Mouse (Mus musculus) T-helper 1 cell (primary cell): ENCODE results near the gene Pik3r3.

ENCODE experiments used
- in situ Hi-C: fragments of 300-600 bp; cut with MboI, MseI; formaldehyde crosslinking; loops from one replicate; pipeline ENCODE4 v1.15.1; 2025; ENCODE audit warnings: high pct_unique_total_duplicates

Pik3r3 gene

GRCm38 (mm10) chr4:116220071-116220650 is 1.3 kb upstream of the Pik3r3 start:
- in situ Hi-C loops: no loop called here

GRCm38 (mm10) chr4:116220780-116221139 is 658 bp upstream of the Pik3r3 start:
- in situ Hi-C loops: no loop called here

- in situ Hi-C loops: no loop called here
These were observed 801 bp downstream of the Pik3r3 start for GRCm38 (mm10) chr4:116221996-116222842.

GRCm38 (mm10) chr4:116222843-116223119 is 1.4 kb downstream of the Pik3r3 start:
- in situ Hi-C loops: no loop called here

GRCm38 (mm10) chr4:116243377-116243776 is 22.0 kb downstream of the Pik3r3 start:
- in situ Hi-C loops: no loop called here

GRCm38 (mm10) chr4:116244240-116244639 is 22.8 kb downstream of the Pik3r3 start:
- in situ Hi-C loops: no loop called here

- in situ Hi-C loops: loop anchor here (5.0 kb wide), 1 partner anchor 59 kb away; no protein-coding TSS in a partner anchor
These were observed 24.5 kb downstream of the Pik3r3 start for GRCm38 (mm10) chr4:116245926-116246325.

- in situ Hi-C loops: loop anchor here (5.0 to 25.0 kb wide), 2 partner anchors 63 to 1012 kb away; partner anchors contain the start of genes Armh1 and Tmem53
These were observed 28.6 kb downstream of the Pik3r3 start for GRCm38 (mm10) chr4:116249986-116250385.

GRCm38 (mm10) chr4:116268220-116268619 is 46.8 kb downstream of the Pik3r3 start:
- in situ Hi-C loops: loop anchor here (10.0 to 25.0 kb wide), 2 partner anchors 994 to 1727 kb away; partner anchors contain the start of genes Armh1 and Tmem53

- in situ Hi-C loops: no loop called here
These were observed 60.8 kb downstream of the Pik3r3 start for GRCm38 (mm10) chr4:116282211-116282610.

GRCm38 (mm10) chr4:116291561-116291960 is 70.1 kb downstream of the Pik3r3 start:
- in situ Hi-C loops: no loop called here

GRCm38 (mm10) chr4:116293296-116293695 is 71.9 kb downstream of the Pik3r3 start:
- in situ Hi-C loops: no loop called here

GRCm38 (mm10) chr4:116300878-116301355 is 79.5 kb downstream of the Pik3r3 start:
- in situ Hi-C loops: no loop called here

- in situ Hi-C loops: no loop called here
These were observed 83.1 kb downstream of the Pik3r3 start for GRCm38 (mm10) chr4:116304551-116304950.

- in situ Hi-C loops: no loop called here
These were observed 96.2 kb downstream of the Pik3r3 start for GRCm38 (mm10) chr4:116317575-116317974.

- in situ Hi-C loops: no loop called here
These were observed 100.7 kb downstream of the Pik3r3 start for GRCm38 (mm10) chr4:116322127-116322526.

GRCm38 (mm10) chr4:116329256-116329655 is 107.8 kb downstream of the Pik3r3 start:
- in situ Hi-C loops: no loop called here

GRCm38 (mm10) chr4:116336294-116336693 is 114.9 kb downstream of the Pik3r3 start:
- in situ Hi-C loops: no loop called here

- in situ Hi-C loops: no loop called here
These were observed 120.7 kb downstream of the Pik3r3 start for GRCm38 (mm10) chr4:116342119-116342518.

GRCm38 (mm10) chr4:116352496-116352895 is 131.1 kb downstream of the Pik3r3 start:
- in situ Hi-C loops: no loop called here
